Comparison of ENCODE assay signal across 7 mouse cellular contexts in the genomic region with DNA sequence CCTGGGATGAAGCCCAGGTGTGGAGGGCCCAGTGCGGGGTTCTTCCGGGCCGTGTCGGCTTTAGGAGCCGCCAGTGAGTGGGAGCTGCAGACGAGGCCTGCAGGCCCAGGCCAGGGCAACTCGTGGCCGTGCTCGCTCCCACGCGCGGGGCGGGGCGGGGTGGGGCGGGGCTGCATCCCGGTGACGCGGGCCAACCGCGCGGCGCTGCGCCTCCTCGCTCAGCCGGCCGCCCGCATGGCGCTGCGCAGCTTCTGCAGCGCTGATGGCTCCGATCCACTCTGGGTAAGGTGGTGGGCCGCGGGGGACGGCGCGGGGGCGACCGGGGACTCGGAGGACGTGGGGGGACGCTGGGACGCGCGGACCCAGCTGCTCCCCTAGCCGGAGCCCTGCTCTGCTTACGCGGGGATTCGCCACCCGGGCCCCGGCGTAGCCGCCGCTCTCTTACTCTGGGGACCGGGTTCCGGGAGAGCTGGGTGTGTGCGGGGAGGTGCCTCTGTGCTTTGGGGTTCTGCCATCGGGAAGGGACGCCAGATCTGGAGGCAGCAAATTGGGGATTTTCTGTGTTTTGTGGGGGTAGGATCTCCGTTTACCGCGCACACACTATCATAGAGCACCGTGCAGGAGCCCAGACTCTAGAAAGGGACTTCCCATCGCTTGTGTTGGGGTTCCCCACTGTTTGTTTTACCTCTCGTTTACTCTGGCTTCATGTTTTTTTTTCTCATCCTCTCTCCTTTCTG. TPM values are rescaled to one million over a fixed set of nuclear protein-coding genes. Genes with fewer than 3 reads are reported as not detected.
DNase-seq lines count a peak whose midpoint lies in the region; ATAC-seq lines count a peak whose summit lies in the region.

A gene (plus strand): TSS at position 197 of the 737 bp plus-strand sequence.

- H3K4me2 ChIP-seq in limb, embryonic 12.5 days = peak within 1 kb of the TSS; percentile 86
- peak within 1 kb of the TSS; percentile 96 for H3K4me2 ChIP-seq in midbrain, embryonic 14.5 days (ENCODE audit: low read length)

- under 1% methylated on average over 64 of the region's 64 CpGs for WGBS in embryonic facial prominence, embryonic 10.5 days
- WGBS in limb, embryonic 12.5 days = under 1% methylated on average over 44 of the region's 64 CpGs
- WGBS in midbrain, embryonic 14.5 days = 1% methylated on average over 58 of the region's 64 CpGs

- peak; percentile 88 for DNase-seq in adrenal gland, postnatal 10 days
- peak; percentile 87 for DNase-seq in embryonic facial prominence, embryonic 10.5 days (ENCODE audit: low spot score)
- peak; percentile 56 for DNase-seq in kidney, adult 11 months
- peak; percentile 90 for DNase-seq in midbrain, embryonic 14.5 days
- DNase-seq in spleen, adult 18-20 months = peak; percentile 52 to 68

- peak within 1 kb of the TSS; percentile 92 for H3K27ac ChIP-seq in embryonic facial prominence, embryonic 10.5 days (replicated peaks)
- H3K27ac ChIP-seq in limb, embryonic 12.5 days = peak within 1 kb of the TSS; percentile 66
- H3K27ac ChIP-seq in midbrain, embryonic 14.5 days (replicated peaks; ENCODE audit: low read depth, low read length) = peak within 1 kb of the TSS; percentile 63; the same call in 1 of the 2 replicates

- H3K4me1 ChIP-seq in embryonic facial prominence, embryonic 10.5 days = peaks cover 21% of the 10 kb centered on the region
- peaks cover 15% of the 10 kb centered on the region for H3K4me1 ChIP-seq in limb, embryonic 12.5 days (replicated peaks)
- H3K4me1 ChIP-seq in midbrain, embryonic 14.5 days (ENCODE audit: control insufficient read depth, insufficient read depth, low read length) = peaks cover 16% of the 10 kb centered on the region

- no peaks in the 10 kb centered on the region for H3K9me3 ChIP-seq in embryonic facial prominence, embryonic 10.5 days
- no peaks in the 10 kb centered on the region for H3K9me3 ChIP-seq in limb, embryonic 12.5 days
- H3K9me3 ChIP-seq in midbrain, embryonic 14.5 days (ENCODE audit: control insufficient read depth, low read length) = no peaks in the 10 kb centered on the region

- peak; percentile 59 for ATAC-seq in granulocyte monocyte progenitor cell, adult 5-6 weeks (replicated peaks; ENCODE audit: poor library complexity, severe bottlenecking)
- ATAC-seq in limb, embryonic 12.5 days (ENCODE audit: insufficient number of reproducible peaks, insufficient read depth, low FRiP score, low TSS enrichment, low read depth) = peak; percentile 95
- ATAC-seq in midbrain, embryonic 14.5 days (ENCODE audit: low FRiP score, low TSS enrichment) = peak; percentile 96

- H3K9ac ChIP-seq in limb, embryonic 12.5 days (replicated peaks) = peak within 1 kb of the TSS; percentile 82
- peak within 1 kb of the TSS; percentile 89 for H3K9ac ChIP-seq in midbrain, embryonic 14.5 days (replicated peaks; ENCODE audit: low read length)

- peak within 1 kb of the TSS; percentile 93 for H3K4me3 ChIP-seq in embryonic facial prominence, embryonic 10.5 days
- H3K4me3 ChIP-seq in limb, embryonic 12.5 days (replicated peaks) = peak within 1 kb of the TSS; percentile 82
- H3K4me3 ChIP-seq in midbrain, embryonic 14.5 days (replicated peaks; ENCODE audit: low read depth, low read length) = peak within 1 kb of the TSS; percentile 78

- no peaks in the 10 kb centered on the region for H3K27me3 ChIP-seq in embryonic facial prominence, embryonic 10.5 days (replicated peaks; ENCODE audit: low read depth, poor library complexity, severe bottlenecking)
- H3K27me3 ChIP-seq in limb, embryonic 12.5 days = no peaks in the 10 kb centered on the region
- H3K27me3 ChIP-seq in midbrain, embryonic 14.5 days (ENCODE audit: control insufficient read depth, insufficient read depth, low read length) = no peaks in the 10 kb centered on the region

- no peaks in the 10 kb centered on the region for H3K36me3 ChIP-seq in embryonic facial prominence, embryonic 10.5 days (replicated peaks)
- no peaks in the 10 kb centered on the region for H3K36me3 ChIP-seq in limb, embryonic 12.5 days
- no peaks in the 10 kb centered on the region for H3K36me3 ChIP-seq in midbrain, embryonic 14.5 days (ENCODE audit: control insufficient read depth, insufficient read depth, low read length)

RNA-seq across cellular contexts. Expression of the gene that starts here (rescaled TPM):
- total RNA-seq in adrenal gland, postnatal 10 days (2021) = 10 to 100 TPM; 16.8 to 27.0 TPM
- 11.5 and 12.1 TPM in 2 replicates for polyA plus RNA-seq in embryonic facial prominence, embryonic 10.5 days (2016; fragmentation: Nextera tagmentation; extraction: Ambion mirVana)
- 51.0 and 80.1 TPM in 2 replicates for total RNA-seq in granulocyte monocyte progenitor cell, adult 5-6 weeks (2014; fragmentation: Nextera tagmentation)
- total RNA-seq in granulocyte monocyte progenitor cell, adult 5-6 weeks (2017) = 28.9 and 34.4 TPM in 2 replicates
- 9.6 and 12.3 TPM in 2 replicates for polyA plus RNA-seq in limb, embryonic 12.5 days (2016; fragmentation: Nextera tagmentation; extraction: Ambion mirVana)
- polyA plus RNA-seq in midbrain, embryonic 14.5 days (2014; fragmentation: Nextera tagmentation; extraction: Ambion mirVana) = 6.2 and 9.6 TPM in 2 replicates

Comparison
In these comparisons a context has a peak if more than half of its experiments do, and no peak if none do; other contexts are left out.
1. Peak in every context shown above with its lines: DNase-seq, ATAC-seq, H3K4me3 ChIP-seq and H3K27ac ChIP-seq.